Mouse (Mus musculus) heart, postnatal 25 days (tissue): ENCODE results near the gene Pdzd2. TPM values are rescaled to one million over a fixed set of nuclear protein-coding genes. Genes with fewer than 3 reads are reported as not detected.

Source experiments
- DNase-seq: peaks from one replicate; pipeline ENCODE4 v3.0.0; 2022; ENCODE audit warnings: low spot score
- intact Hi-C: fragments of 180-260 bp; cut with DNase I; formaldehyde crosslinking; loops from one replicate; pipeline ENCODE4 v1.15.1; 2025
- total RNA-seq, 2 experiments: library from RNA; stranded (reverse); gene quantifications; 2 replicates each; pipeline ENCODE4 v1.2.3; 2021

Gene Pdzd2
- total RNA-seq, 2 experiments from 2014 or later: 93.0 to 118 TPM

- no peak for DNase-seq
- intact Hi-C loops: no loop called here
Measured at GRCm38 (mm10) chr15:12592628-12593027, 147.1 kb downstream of the Pdzd2 start.

- intact Hi-C loops: no loop called here
- no peak for DNase-seq
Measured at GRCm38 (mm10) chr15:12588661-12589060, 151.1 kb downstream of the Pdzd2 start.

- intact Hi-C loops: loop anchor here (1.0 kb wide), 2 partner anchors 152 to 208 kb away; partner anchors contain the start of gene Pdzd2
- DNase-seq: no peak
Measured at GRCm38 (mm10) chr15:12586852-12587424, 152.8 kb downstream of the Pdzd2 start.

GRCm38 (mm10) chr15:12586154-12586553, 153.6 kb downstream of the Pdzd2 start:
- intact Hi-C loops: loop anchor here (1.0 kb wide), 1 partner anchor 209 kb away; no protein-coding TSS in a partner anchor

GRCm38 (mm10) chr15:12583051-12583450, 156.7 kb downstream of the Pdzd2 start:
- intact Hi-C loops: no loop called here
- DNase-seq: no peak

More at GRCm38 (mm10) chr15:12586154-12586553, 153.6 kb downstream of the Pdzd2 start:
- DNase-seq: peak; percentile 34

GRCm38 (mm10) chr15:12582471-12582870, 157.3 kb downstream of the Pdzd2 start:
- DNase-seq: no peak
- intact Hi-C loops: no loop called here

GRCm38 (mm10) chr15:12579196-12579595, 160.5 kb downstream of the Pdzd2 start:
- intact Hi-C loops: no loop called here
- no peak for DNase-seq

- no peak for DNase-seq
- intact Hi-C loops: no loop called here
Measured at GRCm38 (mm10) chr15:12578276-12578675, 161.4 kb downstream of the Pdzd2 start.

GRCm38 (mm10) chr15:12577715-12578114, 162.0 kb downstream of the Pdzd2 start:
- intact Hi-C loops: loop anchor here (2.0 kb wide), 1 partner anchor 207 kb away; no protein-coding TSS in a partner anchor

GRCm38 (mm10) chr15:12577054-12577696, 162.5 kb downstream of the Pdzd2 start:
- DNase-seq: peak; percentile 21
- intact Hi-C loops: loop anchor here (2.0 kb wide), 1 partner anchor 206 kb away; no protein-coding TSS in a partner anchor

More at GRCm38 (mm10) chr15:12577715-12578114, 162.0 kb downstream of the Pdzd2 start:
- no peak for DNase-seq

GRCm38 (mm10) chr15:12573621-12574020, 166.1 kb downstream of the Pdzd2 start:
- no peak for DNase-seq
- intact Hi-C loops: no loop called here

- DNase-seq: no peak
- intact Hi-C loops: no loop called here
Measured at GRCm38 (mm10) chr15:12571168-12571567, 168.6 kb downstream of the Pdzd2 start.

- DNase-seq: no peak
- intact Hi-C loops: no loop called here
Measured at GRCm38 (mm10) chr15:12566637-12567440, 172.9 kb downstream of the Pdzd2 start.

- intact Hi-C loops: no loop called here
Measured at GRCm38 (mm10) chr15:12565281-12565680, 174.4 kb downstream of the Pdzd2 start.

GRCm38 (mm10) chr15:12560505-12560904, 179.2 kb downstream of the Pdzd2 start:
- intact Hi-C loops: no loop called here
- no peak for DNase-seq

More at GRCm38 (mm10) chr15:12565281-12565680, 174.4 kb downstream of the Pdzd2 start:
- DNase-seq: no peak

- intact Hi-C loops: no loop called here
- no peak for DNase-seq
Measured at GRCm38 (mm10) chr15:12557663-12558436, 181.9 kb downstream of the Pdzd2 start.

- no peak for DNase-seq
- intact Hi-C loops: no loop called here
Measured at GRCm38 (mm10) chr15:12553211-12553610, 186.5 kb downstream of the Pdzd2 start.

- intact Hi-C loops: no loop called here
Measured at GRCm38 (mm10) chr15:12550919-12551318, 188.8 kb downstream of the Pdzd2 start.

GRCm38 (mm10) chr15:12550376-12550775, 189.3 kb downstream of the Pdzd2 start:
- DNase-seq: no peak
- intact Hi-C loops: no loop called here

More at GRCm38 (mm10) chr15:12550919-12551318, 188.8 kb downstream of the Pdzd2 start:
- DNase-seq: no peak

GRCm38 (mm10) chr15:12549919-12550305, 189.8 kb downstream of the Pdzd2 start:
- peak; percentile 75 for DNase-seq
- intact Hi-C loops: loop anchor here (5.0 kb wide), 2 partner anchors 48 to 118 kb away; no protein-coding TSS in a partner anchor
